Mouse (Mus musculus) hindbrain, embryonic 11.5 days (tissue): ENCODE measurements around the gene Znhit1. TPM values are rescaled to one million over a fixed set of nuclear protein-coding genes. Genes with fewer than 3 reads are reported as not detected.
A peak's percentile ranks its signal among the peaks of the same experiment; 100 is the strongest.
"Not testable (repeated sequence)": the region's sequence is repeated elsewhere in the genome, so short reads cannot be mapped to it uniquely, and the experiment has no call there.

ENCODE experiments used
- ATAC-seq: fragments of 200-750 bp; cut with Nextera tagmentation; 2 replicates; pipeline ENCODE4 v1.8.0; 2017; ENCODE audit warnings: mild to moderate bottlenecking, moderate TSS enrichment, moderate library complexity; ENCODE audit not compliant: low FRiP score
- DNase-seq: peaks from one replicate; pipeline ENCODE4 v3.0.0-alpha.2; 2015; ENCODE audit warnings: low spot score
- H3K27ac ChIP-seq: fragments of 300-500 bp; sonication (generic); 2 replicates; pipeline ENCODE4 v1.5.1; 2014; ENCODE audit warnings: mild to moderate bottlenecking, low read depth, low read length
- H3K27me3 ChIP-seq: fragments of 300-500 bp; sonication (generic); 2 replicates; pipeline ENCODE4 v1.6.1; 2014; ENCODE audit warnings: mild to moderate bottlenecking, low read length, moderate library complexity, mixed read lengths; ENCODE audit not compliant: control insufficient read depth, insufficient read depth
- H3K36me3 ChIP-seq: fragments of 300-500 bp; sonication (generic); 2 replicates; pipeline ENCODE4 v1.6.1; 2014; ENCODE audit warnings: mild to moderate bottlenecking, low read length, moderate library complexity, mixed read lengths; ENCODE audit not compliant: control insufficient read depth, insufficient read depth
- H3K4me1 ChIP-seq: fragments of 300-500 bp; sonication (generic); replicated peaks from 2 replicates; pipeline ENCODE4 v1.6.1; 2014; ENCODE audit warnings: low read length, mixed read lengths; ENCODE audit not compliant: control insufficient read depth, insufficient read depth
- H3K4me2 ChIP-seq: fragments of 300-500 bp; sonication (generic); replicated peaks from 2 replicates; pipeline ENCODE4 v1.6.1; 2014; ENCODE audit warnings: mild to moderate bottlenecking, low read depth, low read length
- H3K4me3 ChIP-seq: fragments of 300-500 bp; sonication (generic); 2 replicates; pipeline ENCODE4 v1.5.1; 2014; ENCODE audit warnings: low read depth, low read length
- H3K9ac ChIP-seq: fragments of 300-500 bp; sonication (generic); 2 replicates; pipeline ENCODE4 v1.6.1; 2014; ENCODE audit warnings: low read depth, low read length
- H3K9me3 ChIP-seq: fragments of 300-500 bp; sonication (generic); 2 replicates; pipeline ENCODE4 v1.6.1; 2016; ENCODE audit warnings: low read length; ENCODE audit not compliant: control insufficient read depth
- WGBS: fragments of 180-500 bp; shearing (Covaris S2); extraction: QIAGEN DNeasy Blood & Tissue Kit; methylation state at CpG from one replicate; pipeline ENCODE4 v1.1.7; 2014; 5-methylcytosine and 5-hydroxymethylcytosine counted together
- polyA plus RNA-seq: library from polyadenylated mRNA; unstranded; fragments of >200 nt; fragmentation: Nextera tagmentation; extraction: Ambion mirVana; gene quantifications from 2 replicates; pipeline ENCODE4 v1.2.1, GENCODE M21; 2014

Gene Znhit1
- polyA plus RNA-seq, 1 experiment from 2014 or later = 92.8 TPM

DNA sequence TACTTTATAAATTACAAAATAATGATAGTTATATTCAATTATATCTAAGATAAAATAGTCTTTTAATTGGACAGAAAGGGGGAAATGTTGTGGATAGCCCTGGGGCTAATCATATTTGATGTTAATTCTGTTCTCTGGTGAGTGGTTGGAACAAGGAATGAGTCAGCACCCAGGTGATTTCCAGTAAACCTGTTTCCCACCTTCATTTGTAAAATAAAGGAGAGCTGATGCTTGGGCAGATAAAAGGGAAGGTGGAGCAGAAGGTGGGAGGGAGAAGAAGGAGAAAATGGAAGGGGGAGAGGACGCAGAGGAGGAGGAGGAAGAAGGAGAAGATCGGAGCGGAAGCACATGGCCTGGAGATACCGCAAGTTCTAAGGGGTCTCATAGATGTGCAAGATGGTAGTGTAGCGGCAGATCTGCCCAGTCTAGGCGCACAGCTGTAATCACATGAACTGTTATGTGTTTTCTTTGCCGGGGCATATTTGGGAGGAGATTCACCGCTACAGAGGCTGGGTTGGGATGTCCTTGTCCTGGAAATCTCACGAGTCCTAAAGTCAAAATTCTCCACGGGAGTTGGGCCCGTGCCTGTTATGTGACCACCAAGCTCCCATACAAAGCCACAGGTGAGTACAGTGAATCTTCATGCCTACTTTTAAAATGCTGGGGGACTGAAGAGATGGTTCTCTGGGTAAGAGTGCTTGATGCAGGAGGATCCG is 46.8 kb downstream of the Znhit1 start:
- no peaks in the 10 kb centered on the region for H3K4me1 ChIP-seq
- WGBS = 86% methylated on average over 12 of the region's 12 CpGs
- H3K9ac ChIP-seq = no peak overlapping the region
- H3K9me3 ChIP-seq = no peaks in the 10 kb centered on the region
- no peak for ATAC-seq
- H3K27ac ChIP-seq = no peak overlapping the region
- H3K36me3 ChIP-seq = no peaks in the 10 kb centered on the region
- DNase-seq = no peak
- no peaks in the 10 kb centered on the region for H3K27me3 ChIP-seq
- H3K4me2 ChIP-seq = no peak overlapping the region
- no peak overlapping the region for H3K4me3 ChIP-seq

DNA sequence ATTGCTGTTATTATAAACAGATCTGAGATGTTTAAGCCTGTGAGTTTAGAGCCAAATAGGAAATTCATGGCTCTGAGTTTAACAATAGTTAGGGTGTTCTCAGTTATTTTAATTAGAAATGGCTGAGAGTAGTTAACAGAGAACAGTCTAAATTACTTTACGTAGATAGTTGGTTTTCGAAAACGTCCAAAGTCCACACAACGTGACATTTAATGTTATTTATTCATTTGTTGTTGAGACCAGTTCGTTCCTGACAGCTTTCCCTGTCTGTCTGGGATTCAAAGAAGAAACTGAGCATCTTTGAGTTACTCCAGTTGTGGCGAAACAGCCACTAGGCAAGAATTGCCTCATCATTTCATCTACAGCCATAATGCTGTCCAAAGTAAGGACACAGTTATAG is 47.8 kb downstream of the Znhit1 start:
- not testable (repeated sequence) for DNase-seq, H3K4me3 ChIP-seq, H3K9me3 ChIP-seq, H3K4me1 ChIP-seq, ATAC-seq, H3K9ac ChIP-seq, H3K4me2 ChIP-seq, H3K27me3 ChIP-seq, H3K27ac ChIP-seq, H3K36me3 ChIP-seq
- WGBS = 91% methylated on average over 6 of the region's 6 CpGs

DNA sequence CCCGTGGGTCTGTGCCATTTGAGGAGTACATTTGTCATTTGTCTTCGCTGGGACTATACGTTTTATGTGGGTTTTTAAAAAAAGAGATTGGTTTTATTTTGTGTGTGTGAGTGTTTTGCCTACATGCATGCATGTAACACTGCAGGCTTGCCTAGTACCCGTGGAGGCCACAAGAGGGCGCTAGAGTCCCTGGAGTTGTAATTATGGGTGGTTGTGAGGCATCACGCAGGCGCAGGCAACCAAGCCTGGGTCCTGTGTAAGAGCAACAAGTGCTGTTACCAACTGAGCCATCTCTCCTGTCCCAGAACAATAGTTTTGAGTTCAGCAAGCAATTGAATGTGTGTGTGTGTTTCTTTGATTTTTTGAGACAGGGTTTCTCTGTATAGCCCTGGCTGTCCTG is 48.5 kb downstream of the Znhit1 start:
- H3K9me3 ChIP-seq = no peaks in the 10 kb centered on the region
- H3K27me3 ChIP-seq = no peaks in the 10 kb centered on the region
- peak; percentile 9 for DNase-seq

DNA sequence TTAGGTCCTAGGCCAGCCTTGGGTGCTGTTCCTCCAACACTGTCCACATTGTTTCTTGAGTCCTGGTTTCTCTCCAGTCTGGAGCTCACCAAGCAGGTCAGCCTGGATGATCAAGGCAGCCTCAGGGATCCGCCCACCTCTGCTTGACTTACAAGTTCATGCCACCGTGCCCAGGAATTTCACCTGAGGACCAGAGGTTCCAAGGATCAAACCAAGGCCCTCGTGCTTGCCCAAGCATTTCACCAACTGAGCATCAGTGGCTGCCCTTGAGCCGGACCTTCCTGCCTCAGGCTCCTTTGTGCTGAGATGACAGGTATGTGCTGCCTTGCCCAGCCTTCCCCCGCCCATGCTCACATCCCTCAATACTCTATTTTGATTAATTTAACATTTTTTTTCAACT is 50.2 kb downstream of the Znhit1 start:
- no peaks in the 10 kb centered on the region for H3K4me1 ChIP-seq
- H3K4me3 ChIP-seq = no peak overlapping the region
- no peaks in the 10 kb centered on the region for H3K9me3 ChIP-seq
- DNase-seq (no peak), ATAC-seq (no peak)
- H3K36me3 ChIP-seq = no peaks in the 10 kb centered on the region
- 90% methylated on average over 5 of the region's 5 CpGs for WGBS
- no peak overlapping the region for H3K27ac ChIP-seq
- no peak overlapping the region for H3K9ac ChIP-seq
- no peaks in the 10 kb centered on the region for H3K27me3 ChIP-seq
- no peak overlapping the region for H3K4me2 ChIP-seq

More for the DNA sequence above, 48.5 kb downstream of the Znhit1 start:
- 63% methylated on average over 7 of the region's 7 CpGs for WGBS
- Histone ChIP-seq H3K9ac (no peak overlapping the region), H3K27ac (no peak overlapping the region), H3K4me3 (no peak overlapping the region), H3K4me2 (no peak overlapping the region), H3K36me3 (no peaks in the 10 kb centered on the region), H3K4me1 (no peaks in the 10 kb centered on the region)
- no peak for ATAC-seq

DNA sequence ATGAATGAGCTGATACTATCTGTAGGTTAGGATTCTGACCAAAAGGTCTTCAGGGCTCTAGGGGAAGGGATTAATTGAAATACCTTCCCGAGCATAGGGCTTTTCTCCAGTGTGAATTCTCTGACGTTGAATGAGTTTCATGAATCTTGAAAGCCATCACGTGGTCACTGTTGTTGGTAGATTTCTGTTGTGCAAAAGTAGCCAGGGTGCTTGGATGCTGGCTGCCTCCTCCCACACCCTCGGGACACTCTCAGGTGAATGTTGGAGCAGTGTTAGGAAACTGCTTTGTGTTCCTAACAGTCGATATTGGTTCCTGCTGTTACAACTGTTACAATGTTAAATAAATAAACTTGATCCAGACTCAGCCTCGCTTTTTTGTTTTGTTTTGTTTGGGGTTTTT is 51.1 kb downstream of the Znhit1 start:
- Histone ChIP-seq H3K9ac (no peak overlapping the region), H3K9me3 (no peaks in the 10 kb centered on the region), H3K27me3 (no peaks in the 10 kb centered on the region), H3K36me3 (no peaks in the 10 kb centered on the region), H3K4me3 (no peak overlapping the region), H3K27ac (no peak overlapping the region), H3K4me2 (no peak overlapping the region), H3K4me1 (no peaks in the 10 kb centered on the region)
- DNase-seq (no peak), ATAC-seq (no peak)
- WGBS = 87% methylated on average over 6 of the region's 6 CpGs

DNA sequence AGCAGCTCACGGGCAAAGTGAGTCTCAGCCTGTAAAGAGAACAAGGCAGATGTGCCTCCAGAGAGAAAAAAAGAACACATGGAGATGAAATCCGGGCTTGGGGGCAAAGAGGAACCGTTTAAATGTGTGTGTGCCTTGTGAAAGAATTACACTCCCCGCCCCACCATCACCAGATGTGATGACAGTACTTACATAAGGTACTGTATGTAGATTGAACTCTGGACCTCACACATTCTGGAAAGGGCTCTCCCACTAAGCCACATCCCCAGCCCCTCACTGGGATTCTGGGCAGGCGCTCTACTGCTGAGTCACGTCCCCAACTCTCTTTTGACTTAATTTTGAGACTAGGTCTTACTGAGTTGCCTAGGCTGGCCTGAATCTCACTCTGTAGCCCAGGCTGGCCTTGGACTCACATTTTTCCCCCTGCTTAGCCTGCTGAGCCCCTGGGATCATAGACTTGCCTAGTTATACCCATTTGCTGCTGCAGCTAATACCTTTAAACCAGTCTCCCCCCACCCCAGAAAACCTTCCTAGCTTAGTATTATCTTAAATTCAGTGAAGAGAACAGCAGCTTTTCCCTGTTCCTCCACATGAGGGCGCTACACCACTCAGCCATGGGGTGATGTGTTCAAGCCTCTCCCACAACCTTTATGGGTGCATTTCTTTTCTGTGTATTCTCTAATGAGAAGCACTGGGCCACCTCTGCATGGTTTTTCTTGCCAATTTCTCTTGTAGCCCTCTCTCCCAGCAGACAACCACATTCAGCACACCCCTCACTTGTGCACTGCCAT is 51.7 kb downstream of the Znhit1 start:
- Histone ChIP-seq H3K36me3 (no peaks in the 10 kb centered on the region), H3K9me3 (no peaks in the 10 kb centered on the region), H3K9ac (no peak overlapping the region), H3K27ac (no peak overlapping the region), H3K4me3 (no peak overlapping the region), H3K27me3 (no peaks in the 10 kb centered on the region), H3K4me1 (no peaks in the 10 kb centered on the region), H3K4me2 (no peak overlapping the region)
- DNase-seq (no peak), ATAC-seq (no peak)
- 71% methylated on average over 7 of the region's 7 CpGs for WGBS

DNA sequence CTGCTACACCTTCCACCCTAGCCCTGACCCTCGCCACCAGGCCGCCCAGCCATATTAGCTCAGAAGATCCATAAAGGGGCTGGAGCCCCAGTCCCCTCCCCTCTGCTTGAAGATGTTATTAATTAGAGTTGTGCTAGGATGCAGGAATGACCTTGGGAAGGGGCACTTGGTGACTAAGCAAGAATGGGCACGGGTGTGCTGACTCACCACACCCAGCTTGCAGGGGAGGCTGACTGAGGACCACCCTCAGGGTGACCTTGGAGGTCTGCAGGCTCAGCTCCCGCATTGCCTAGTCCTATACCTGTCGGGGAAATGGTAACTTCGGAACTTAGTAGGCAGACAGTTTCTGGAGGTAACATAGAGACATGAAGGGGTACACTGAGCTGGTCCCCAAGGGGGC is 53.9 kb downstream of the Znhit1 start:
- no peak overlapping the region for H3K4me3 ChIP-seq
- no peak for ATAC-seq
- H3K27ac ChIP-seq = no peak overlapping the region
- H3K4me2 ChIP-seq = no peak overlapping the region
- no peak overlapping the region for H3K9ac ChIP-seq
- no peak for DNase-seq
- 83% methylated on average over 6 of the region's 6 CpGs for WGBS
- no peaks in the 10 kb centered on the region for H3K27me3 ChIP-seq
- H3K36me3 ChIP-seq = no peaks in the 10 kb centered on the region
- H3K9me3 ChIP-seq = no peaks in the 10 kb centered on the region
- H3K4me1 ChIP-seq = no peaks in the 10 kb centered on the region

DNA sequence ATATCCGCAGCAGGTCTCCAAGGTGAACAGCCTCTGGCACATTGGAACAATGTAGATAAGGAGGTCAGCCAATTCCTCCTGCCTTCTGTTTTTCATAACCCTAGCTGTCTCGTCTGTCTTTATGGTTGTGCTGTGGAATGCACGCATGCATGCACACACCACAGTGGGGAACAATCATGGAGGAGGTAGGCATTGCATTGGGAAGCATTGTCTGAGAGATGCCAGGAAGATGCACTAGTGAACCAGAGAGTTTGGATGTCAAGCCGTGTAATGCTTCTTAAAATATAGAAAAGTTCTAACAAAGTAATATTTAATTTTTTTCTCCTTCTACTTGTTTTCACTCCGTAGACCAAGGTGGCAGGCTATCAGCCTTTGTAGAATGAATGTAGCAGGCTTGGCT is 54.9 kb downstream of the Znhit1 start:
- ATAC-seq = no peak
- Histone ChIP-seq H3K4me2 (no peak overlapping the region), H3K27ac (no peak overlapping the region), H3K4me1 (no peaks in the 10 kb centered on the region), H3K9me3 (no peaks in the 10 kb centered on the region), H3K36me3 (no peaks in the 10 kb centered on the region), H3K9ac (no peak overlapping the region), H3K27me3 (no peaks in the 10 kb centered on the region), H3K4me3 (no peak overlapping the region)
- WGBS = 81% methylated on average over 5 of the region's 5 CpGs
- DNase-seq = no peak
